Mouse (Mus musculus): ENCODE data around the gene Trpv1. TPM values are rescaled to one million over a fixed set of nuclear protein-coding genes. Genes with fewer than 3 reads are reported as not detected.

Gene Trpv1
- polyA plus RNA-seq (2012): not detected in 2 replicates

GRCm38 (mm10) chr11:73233992-73234391 lies at the start of gene Trpv1:
Gene Trpv1 (plus strand): TSS chr11:73234292.
- Histone ChIP-seq H3K4me3 (replicated peaks) (no peak within 1 kb of the TSS), H3K36me3 (ENCODE audit: control insufficient read depth) (no peaks in the 10 kb centered on the region), H3K9me3 (ENCODE audit: control insufficient read depth, low read length) (no peaks in the 10 kb centered on the region), H3K4me1 (ENCODE audit: control insufficient read depth) (no peaks in the 10 kb centered on the region), H3K27me3 (ENCODE audit: control insufficient read depth) (no peaks in the 10 kb centered on the region)
- TF ChIP-seq TAL1 (IDR thresholded peaks at IDR 0.05; ENCODE audit: low read length) (no peak), GATA1 (IDR thresholded peaks at IDR 0.05; ENCODE audit: low read length) (no peak)

GRCm38 (mm10) chr11:73185872-73186615 lies 48.0 kb upstream of the Trpv1 start:
- peaks cover 6% of the 10 kb centered on the region; the same call in 1 of the 2 replicates for H3K4me1 ChIP-seq (ENCODE audit: control insufficient read depth)
- H3K4me3 ChIP-seq (replicated peaks): no peak overlapping the region
- peaks cover 64% of the 10 kb centered on the region for H3K36me3 ChIP-seq (ENCODE audit: control insufficient read depth)
- TF ChIP-seq GATA1 (IDR thresholded peaks at IDR 0.05; ENCODE audit: low read length) (no peak), TAL1 (IDR thresholded peaks at IDR 0.05; ENCODE audit: low read length) (no peak)
- no peaks in the 10 kb centered on the region for H3K9me3 ChIP-seq (ENCODE audit: control insufficient read depth, low read length)
- no peaks in the 10 kb centered on the region for H3K27me3 ChIP-seq (ENCODE audit: control insufficient read depth)

- Histone ChIP-seq H3K9me3 (ENCODE audit: control insufficient read depth, low read length) (no peaks in the 10 kb centered on the region), H3K36me3 (ENCODE audit: control insufficient read depth) (peaks cover 73% of the 10 kb centered on the region), H3K4me1 (ENCODE audit: control insufficient read depth) (peaks cover 6% of the 10 kb centered on the region; the same call in 1 of the 2 replicates), H3K4me3 (replicated peaks) (no peak overlapping the region), H3K27me3 (ENCODE audit: control insufficient read depth) (no peaks in the 10 kb centered on the region)
- TF ChIP-seq GATA1 (IDR thresholded peaks at IDR 0.05; ENCODE audit: low read length) (no peak), TAL1 (IDR thresholded peaks at IDR 0.05; ENCODE audit: low read length) (no peak)
Observed at GRCm38 (mm10) chr11:73187231-73187630, 46.9 kb upstream of the Trpv1 start.

- TF ChIP-seq TAL1 (IDR thresholded peaks at IDR 0.05; ENCODE audit: low read length): no peak
- no peak for TF ChIP-seq GATA1 (IDR thresholded peaks at IDR 0.05; ENCODE audit: low read length)
- Histone ChIP-seq H3K4me3 (replicated peaks) (no peak overlapping the region), H3K9me3 (ENCODE audit: control insufficient read depth, low read length) (no peaks in the 10 kb centered on the region), H3K27me3 (ENCODE audit: control insufficient read depth) (no peaks in the 10 kb centered on the region), H3K4me1 (ENCODE audit: control insufficient read depth) (peaks cover 12% of the 10 kb centered on the region), H3K36me3 (ENCODE audit: control insufficient read depth) (peaks cover 51% of the 10 kb centered on the region)
Observed at GRCm38 (mm10) chr11:73193047-73193446, 41.0 kb upstream of the Trpv1 start.

GRCm38 (mm10) chr11:73194444-73194843 lies 39.6 kb upstream of the Trpv1 start:
- Histone ChIP-seq H3K27me3 (ENCODE audit: control insufficient read depth) (no peaks in the 10 kb centered on the region), H3K36me3 (ENCODE audit: control insufficient read depth) (peaks cover 40% of the 10 kb centered on the region), H3K4me1 (ENCODE audit: control insufficient read depth) (peaks cover 21% of the 10 kb centered on the region), H3K4me3 (replicated peaks) (no peak overlapping the region), H3K9me3 (ENCODE audit: control insufficient read depth, low read length) (no peaks in the 10 kb centered on the region)
- TF ChIP-seq TAL1 (IDR thresholded peaks at IDR 0.05; ENCODE audit: low read length): no peak
- no peak for TF ChIP-seq GATA1 (IDR thresholded peaks at IDR 0.05; ENCODE audit: low read length)

- peaks cover 10% of the 10 kb centered on the region for H3K36me3 ChIP-seq (ENCODE audit: control insufficient read depth)
- no peaks in the 10 kb centered on the region for H3K9me3 ChIP-seq (ENCODE audit: control insufficient read depth, low read length)
- peak overlapping the region; percentile 78 for H3K4me3 ChIP-seq (replicated peaks)
- no peak for TF ChIP-seq GATA1 (IDR thresholded peaks at IDR 0.05; ENCODE audit: low read length)
- no peak for TF ChIP-seq TAL1 (IDR thresholded peaks at IDR 0.05; ENCODE audit: low read length)
- H3K27me3 ChIP-seq (ENCODE audit: control insufficient read depth): no peaks in the 10 kb centered on the region
- peaks cover 35% of the 10 kb centered on the region for H3K4me1 ChIP-seq (ENCODE audit: control insufficient read depth)
Observed at GRCm38 (mm10) chr11:73198190-73198589, 35.9 kb upstream of the Trpv1 start.

DNA sequence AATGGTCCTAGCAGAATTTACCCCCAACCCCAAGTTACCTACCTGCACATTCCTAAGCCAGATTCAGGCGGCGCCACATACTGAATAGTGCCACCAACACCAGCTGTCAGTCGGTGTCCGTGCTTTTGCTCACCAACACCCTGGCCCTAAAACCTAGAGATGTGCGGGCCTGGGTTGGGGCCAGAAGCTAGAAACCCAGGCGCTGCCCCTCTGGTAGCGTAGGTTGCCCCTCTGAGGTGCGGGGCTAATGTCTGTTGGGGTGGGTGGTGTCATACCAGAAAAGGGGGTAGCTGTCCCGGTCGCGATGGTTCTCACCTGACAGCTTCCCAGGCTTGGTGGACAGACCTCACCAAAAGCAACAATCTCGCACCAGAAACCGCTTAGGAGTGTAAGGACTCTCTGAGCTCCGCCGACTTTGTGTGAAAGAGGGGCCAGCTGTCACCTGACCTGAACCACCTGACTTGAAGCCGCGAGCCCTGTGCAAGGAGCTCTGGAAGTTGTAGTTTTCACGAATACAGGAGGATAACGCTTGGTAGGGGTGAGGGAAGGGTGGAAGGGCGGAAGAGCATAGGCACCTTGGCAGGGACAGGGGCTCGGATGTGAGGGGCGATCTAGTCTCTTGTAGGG lies 35.4 kb upstream of the Trpv1 start, which contains the start of gene Ctns:
TSS of gene Ctns (minus strand) at position 440 of the 627 bp plus-strand sequence.
- TF ChIP-seq TAL1 (IDR thresholded peaks at IDR 0.05; ENCODE audit: low read length) (no peak), GATA1 (IDR thresholded peaks at IDR 0.05; ENCODE audit: low read length) (no peak)
- Histone ChIP-seq H3K4me1 (ENCODE audit: control insufficient read depth) (peaks cover 35% of the 10 kb centered on the region), H3K4me3 (replicated peaks) (peak within 1 kb of the TSS; percentile 78), H3K27me3 (ENCODE audit: control insufficient read depth) (no peaks in the 10 kb centered on the region), H3K9me3 (ENCODE audit: control insufficient read depth, low read length) (no peaks in the 10 kb centered on the region), H3K36me3 (ENCODE audit: control insufficient read depth) (peaks cover 10% of the 10 kb centered on the region)

GRCm38 (mm10) chr11:73199230-73199712 lies 34.8 kb upstream of the Trpv1 start, which contains the start of gene Shpk:
Gene Shpk (plus strand): TSS chr11:73199460.
- Histone ChIP-seq H3K36me3 (ENCODE audit: control insufficient read depth) (peaks cover 10% of the 10 kb centered on the region), H3K9me3 (ENCODE audit: control insufficient read depth, low read length) (no peaks in the 10 kb centered on the region), H3K27me3 (ENCODE audit: control insufficient read depth) (no peaks in the 10 kb centered on the region), H3K4me3 (replicated peaks) (peak within 1 kb of the TSS; percentile 78), H3K4me1 (ENCODE audit: control insufficient read depth) (peaks cover 35% of the 10 kb centered on the region)
- TF ChIP-seq TAL1 (IDR thresholded peaks at IDR 0.05; ENCODE audit: low read length) (no peak), GATA1 (IDR thresholded peaks at IDR 0.05; ENCODE audit: low read length) (no peak)

- no peaks in the 10 kb centered on the region for H3K27me3 ChIP-seq (ENCODE audit: control insufficient read depth)
- TF ChIP-seq TAL1 (IDR thresholded peaks at IDR 0.05; ENCODE audit: low read length) (no peak), GATA1 (IDR thresholded peaks at IDR 0.05; ENCODE audit: low read length) (no peak)
- peak overlapping the region; percentile 78 for H3K4me3 ChIP-seq (replicated peaks)
- H3K36me3 ChIP-seq (ENCODE audit: control insufficient read depth): peaks cover 10% of the 10 kb centered on the region
- H3K4me1 ChIP-seq (ENCODE audit: control insufficient read depth): peaks cover 35% of the 10 kb centered on the region
- no peaks in the 10 kb centered on the region for H3K9me3 ChIP-seq (ENCODE audit: control insufficient read depth, low read length)
Observed at GRCm38 (mm10) chr11:73199879-73200278, 34.2 kb upstream of the Trpv1 start.

Data from erythroblast, embryonic 14.5 days (primary cell).